Mouse (Mus musculus) heart, adult 2 months (tissue): ENCODE results near the gene Ahcyl1.

ENCODE experiments used
- CTCF ChIP-seq: fragments of 200-600 bp; IDR thresholded peaks from 2 replicates; pipeline ENCODE4 v1.8.1; 2022; ENCODE audit warnings: antibody characterized with exemption, mild to moderate bottlenecking, moderate library complexity
- POLR2A ChIP-seq: fragments of 200-500 bp; IDR thresholded peaks from 2 replicates; pipeline ENCODE4 v1.6.1; 2011; ENCODE audit warnings: mild to moderate bottlenecking, low read depth, low read length, control low read depth; ENCODE audit not compliant: insufficient read depth

- TF ChIP-seq CTCF: no peak
- TF ChIP-seq POLR2A: no peak
These were observed 40.9 kb downstream of the Ahcyl1 start for GRCm38 (mm10) chr3:107655491-107655890.
